Comparison of ENCODE assay signal across 10 mouse cellular contexts in the genomic region with DNA sequence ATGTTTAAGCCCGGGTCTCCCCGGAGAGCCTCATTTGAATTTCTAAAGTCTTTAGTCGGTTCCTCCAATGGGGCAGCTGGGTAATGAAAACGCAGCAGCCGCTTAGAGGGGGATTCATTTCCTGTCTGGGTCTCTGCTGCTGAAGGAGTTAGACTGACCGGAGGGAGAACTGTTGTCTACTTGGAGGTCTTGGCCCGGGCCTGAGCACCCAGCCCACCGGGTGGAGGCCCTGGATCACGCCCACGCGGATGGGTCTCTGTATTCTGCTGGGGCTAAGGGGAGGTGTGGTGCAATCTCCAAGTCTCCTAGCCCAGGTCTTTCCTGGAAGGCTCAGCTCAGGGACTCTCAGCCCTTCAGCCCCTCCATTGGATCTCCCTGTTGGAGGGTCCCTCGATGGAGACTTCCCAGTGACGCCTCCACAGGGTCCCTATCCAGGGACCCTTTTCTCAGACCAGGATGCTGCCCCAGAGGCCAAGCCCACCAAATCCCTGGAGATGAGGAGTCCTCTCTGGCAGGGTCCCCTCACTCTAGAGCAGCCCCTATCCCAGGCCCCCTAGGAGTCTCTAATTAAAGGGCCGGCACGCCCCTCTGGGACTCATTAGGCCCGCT. TPM values are rescaled to one million over a fixed set of nuclear protein-coding genes. Genes with fewer than 3 reads are reported as not detected.
DNase-seq lines count a peak whose midpoint lies in the region; ATAC-seq and TF ChIP-seq lines count a peak whose summit lies in the region.
"Had no signal": no experiment of that assay in that cellular context is flagged by ENCODE, and none has a peak within 500 bp of the region (broad histone marks: within the 10 kb centered on the region; RNA-seq: fewer than 3 reads in every experiment).

No protein-coding gene starts in this region.

- no peak for TF ChIP-seq EP300 in heart, postnatal 0 days (IDR thresholded peaks at IDR 0.05; ENCODE audit: low read depth)

- TF ChIP-seq CTCF in heart, postnatal 0 days (IDR thresholded peaks at IDR 0.05; ENCODE audit: low read depth) = no peak
- no peak for TF ChIP-seq CTCF in hindbrain, postnatal 0 days (IDR thresholded peaks at IDR 0.05; ENCODE audit: low read depth)
- no peak for TF ChIP-seq CTCF in midbrain, postnatal 0 days (IDR thresholded peaks at IDR 0.05)

- no peak overlapping the region for H3K4me2 ChIP-seq in heart, postnatal 0 days (ENCODE audit: low read depth, low read length)
- peak overlapping the region; percentile 35 for H3K4me2 ChIP-seq in embryonic facial prominence, embryonic 12.5 days (replicated peaks)
- peak overlapping the region; percentile 34 for H3K4me2 ChIP-seq in hindbrain, postnatal 0 days (ENCODE audit: low read depth, low read length)
- peak overlapping the region; percentile 23 for H3K4me2 ChIP-seq in midbrain, postnatal 0 days (ENCODE audit: low read depth, low read length, poor library complexity, severe bottlenecking)

- H3K27ac ChIP-seq in heart, postnatal 0 days (ENCODE audit: low read depth) = no peak overlapping the region
- H3K27ac ChIP-seq in embryonic facial prominence, embryonic 12.5 days = peak overlapping the region; percentile 20; the same call in 1 of the 2 replicates
- peak overlapping the region; percentile 65; the same call in 1 of the 2 replicates for H3K27ac ChIP-seq in hindbrain, postnatal 0 days
- H3K27ac ChIP-seq in midbrain, postnatal 0 days (ENCODE audit: low read depth, low read length) = peak overlapping the region; percentile 52

- no peak for ATAC-seq in heart, postnatal 0 days (ENCODE audit: insufficient read depth, low read depth)
- peak; percentile 38; the same call in 1 of the 2 replicates for ATAC-seq in embryonic facial prominence, embryonic 12.5 days (ENCODE audit: insufficient number of reproducible peaks, insufficient read depth, low FRiP score, low TSS enrichment)
- ATAC-seq in hindbrain, postnatal 0 days = peak; percentile 39; the same call in 1 of the 2 replicates
- peak; percentile 52; the same call in 1 of the 2 replicates for ATAC-seq in midbrain, postnatal 0 days (ENCODE audit: low FRiP score)

- H3K4me3 ChIP-seq in heart, postnatal 0 days (ENCODE audit: low read depth, low read length) = no peak overlapping the region
- peak overlapping the region; percentile 9; the same call in 1 of the 2 replicates for H3K4me3 ChIP-seq in embryonic facial prominence, embryonic 12.5 days
- H3K4me3 ChIP-seq in hindbrain, postnatal 0 days (ENCODE audit: low read length) = no peak overlapping the region
- no peak overlapping the region for H3K4me3 ChIP-seq in midbrain, postnatal 0 days (ENCODE audit: low read depth, low read length)

- H3K9ac ChIP-seq in heart, postnatal 0 days (replicated peaks; ENCODE audit: low read depth, low read length) = peak overlapping the region; percentile 17; the same call in 1 of the 2 replicates
- peak overlapping the region; percentile 8; the same call in 1 of the 2 replicates for H3K9ac ChIP-seq in embryonic facial prominence, embryonic 12.5 days
- no peak overlapping the region; the same call in 1 of the 2 replicates for H3K9ac ChIP-seq in hindbrain, postnatal 0 days (replicated peaks; ENCODE audit: low read length)
- peak overlapping the region; percentile 37; the same call in 1 of the 2 replicates for H3K9ac ChIP-seq in midbrain, postnatal 0 days (replicated peaks; ENCODE audit: low read length, poor library complexity, severe bottlenecking)

- no peaks in the 10 kb centered on the region for H3K9me3 ChIP-seq in heart, postnatal 0 days (replicated peaks; ENCODE audit: control insufficient read depth, low read length)
- H3K9me3 ChIP-seq in embryonic facial prominence, embryonic 12.5 days = no peaks in the 10 kb centered on the region
- no peaks in the 10 kb centered on the region for H3K9me3 ChIP-seq in hindbrain, postnatal 0 days (ENCODE audit: low read length)
- H3K9me3 ChIP-seq in midbrain, postnatal 0 days (ENCODE audit: low read length) = no peaks in the 10 kb centered on the region

- WGBS in heart, postnatal 0 days = 22% methylated on average over 16 of the region's 16 CpGs
- WGBS in embryonic facial prominence, embryonic 12.5 days = 4% methylated on average over 16 of the region's 16 CpGs
- 6% methylated on average over 16 of the region's 16 CpGs for WGBS in hindbrain, postnatal 0 days
- 3% methylated on average over 16 of the region's 16 CpGs for WGBS in midbrain, postnatal 0 days

- H3K4me1 ChIP-seq in heart, postnatal 0 days (ENCODE audit: control insufficient read depth, insufficient read depth) = peaks cover 6% of the 10 kb centered on the region; the same call in 1 of the 2 replicates
- peaks cover 22% of the 10 kb centered on the region for H3K4me1 ChIP-seq in embryonic facial prominence, embryonic 12.5 days
- peaks cover 11% of the 10 kb centered on the region for H3K4me1 ChIP-seq in hindbrain, postnatal 0 days (ENCODE audit: insufficient read depth, low read length)
- H3K4me1 ChIP-seq in midbrain, postnatal 0 days (ENCODE audit: insufficient read depth, low read length) = peaks cover 9% of the 10 kb centered on the region; the same call in 1 of the 2 replicates

- no peaks in the 10 kb centered on the region for H3K36me3 ChIP-seq in heart, postnatal 0 days (replicated peaks; ENCODE audit: control insufficient read depth, insufficient read depth, low read length)
- no peaks in the 10 kb centered on the region for H3K36me3 ChIP-seq in embryonic facial prominence, embryonic 12.5 days
- no peaks in the 10 kb centered on the region for H3K36me3 ChIP-seq in hindbrain, postnatal 0 days (ENCODE audit: insufficient read depth, low read length)
- H3K36me3 ChIP-seq in midbrain, postnatal 0 days (ENCODE audit: insufficient read depth, low read length) = no peaks in the 10 kb centered on the region

- peaks cover 28% of the 10 kb centered on the region for H3K27me3 ChIP-seq in heart, postnatal 0 days (ENCODE audit: control insufficient read depth, insufficient read depth, low read length)
- H3K27me3 ChIP-seq in embryonic facial prominence, embryonic 12.5 days = peaks cover under 1% of the 10 kb centered on the region
- H3K27me3 ChIP-seq in hindbrain, postnatal 0 days (ENCODE audit: insufficient read depth, low read length) = no peaks in the 10 kb centered on the region
- H3K27me3 ChIP-seq in midbrain, postnatal 0 days (ENCODE audit: insufficient read depth, low read length) = no peaks in the 10 kb centered on the region

- no peak for DNase-seq in heart, postnatal 0 days (ENCODE audit: low spot score)
- no peak for DNase-seq in heart, adult 11 months
- DNase-seq in hindbrain, postnatal 0 days (ENCODE audit: low spot score) = peak; percentile 57
- no peak for DNase-seq in midbrain, postnatal 0 days (ENCODE audit: low spot score)
- no peak for DNase-seq in natural killer cell, adult 2 months (ENCODE audit: low spot score in 2 of 2)
- DNase-seq in gastrocnemius, adult 18-20 months (ENCODE audit: low spot score) = no peak
- no peak for DNase-seq in yolk sac, embryonic 10.5 days (ENCODE audit: low spot score)
- DNase-seq: kidney, adult 8-10 months; right cerebral cortex, postnatal 25 days had no signal

RNA-seq across cellular contexts. Expression of gene C1ql1, which starts 16.9 kb away (rescaled TPM):
- total RNA-seq in heart, postnatal 0 days (2014; rRNA removed; ENCODE audit: low replicate concordance) = 1.1 TPM in 1 of 2 replicates, not detected in the other
- 0.10 TPM in 1 of 2 replicates, not detected in the other for polyA plus RNA-seq in heart, postnatal 0 days (2015; fragmentation: Nextera tagmentation; extraction: Ambion mirVana)
- 3.7 and 3.9 TPM in 2 replicates for polyA plus RNA-seq in embryonic facial prominence, embryonic 12.5 days (2016; fragmentation: Nextera tagmentation; extraction: Ambion mirVana)
- total RNA-seq in hindbrain, postnatal 0 days (2014; rRNA removed) = 61.0 and 65.6 TPM in 2 replicates
- 16.9 and 18.9 TPM in 2 replicates for polyA plus RNA-seq in hindbrain, postnatal 0 days (2015; fragmentation: Nextera tagmentation; extraction: Ambion mirVana)
- total RNA-seq in midbrain, postnatal 0 days (2014; rRNA removed) = 45.6 and 52.8 TPM in 2 replicates
- 15.8 and 16.9 TPM in 2 replicates for polyA plus RNA-seq in midbrain, postnatal 0 days (2015; fragmentation: Nextera tagmentation; extraction: Ambion mirVana)
- not detected for total RNA-seq in gastrocnemius, adult 18-20 months (2021)

RNA-seq across cellular contexts. Expression of gene Kif18b, which starts 38.4 kb away (rescaled TPM):
- total RNA-seq in heart, postnatal 0 days (2014; rRNA removed; ENCODE audit: low replicate concordance) = 9.6 and 24.5 TPM in 2 replicates
- 1.2 and 1.3 TPM in 2 replicates for polyA plus RNA-seq in heart, postnatal 0 days (2015; fragmentation: Nextera tagmentation; extraction: Ambion mirVana)
- polyA plus RNA-seq in embryonic facial prominence, embryonic 12.5 days (2016; fragmentation: Nextera tagmentation; extraction: Ambion mirVana) = 10.3 and 10.6 TPM in 2 replicates
- 9.2 and 11.7 TPM in 2 replicates for total RNA-seq in hindbrain, postnatal 0 days (2014; rRNA removed)
- polyA plus RNA-seq in hindbrain, postnatal 0 days (2015; fragmentation: Nextera tagmentation; extraction: Ambion mirVana) = 1.9 and 2.1 TPM in 2 replicates
- total RNA-seq in midbrain, postnatal 0 days (2014; rRNA removed) = 3.8 and 6.3 TPM in 2 replicates
- polyA plus RNA-seq in midbrain, postnatal 0 days (2015; fragmentation: Nextera tagmentation; extraction: Ambion mirVana) = 0.46 and 0.60 TPM in 2 replicates
- total RNA-seq in gastrocnemius, adult 18-20 months (2021) = not detected

Comparison
In these comparisons a context has a peak if more than half of its experiments do, and no peak if none do; other contexts are left out.
1. RNA of gene C1ql1, which starts 16.9 kb away (total RNA-seq): 61.0 to 65.6 TPM in hindbrain, postnatal 0 days and 45.6 to 52.8 TPM in midbrain, postnatal 0 days; 1.1 TPM in heart, postnatal 0 days and not detected in gastrocnemius, adult 18-20 months; every median in the first group is over 10 times any median in the second.